Mouse (Mus musculus) cerebellum, adult (tissue): Measurements from ENCODE around the gene Fhad1.
A peak's percentile ranks its signal among the peaks of the same experiment; 100 is the strongest.

Experiments
- ATAC-seq: cut with Nextera tagmentation; 2 replicates; pipeline ENCODE4 v1.9.2; 2017; ENCODE audit warnings: mild to moderate bottlenecking, moderate library complexity, mixed read lengths; ENCODE audit not compliant: insufficient number of reproducible peaks, low FRiP score, low TSS enrichment

The Fhad1 gene

GRCm38 (mm10) chr4:141897838-141898237, 117.0 kb downstream of the Fhad1 start:
- no peak for ATAC-seq

- ATAC-seq = no peak
Measured at GRCm38 (mm10) chr4:141897225-141897624, 117.7 kb downstream of the Fhad1 start.

GRCm38 (mm10) chr4:141895772-141896171, 119.1 kb downstream of the Fhad1 start:
- ATAC-seq = no peak

GRCm38 (mm10) chr4:141893157-141893784, 121.6 kb downstream of the Fhad1 start:
- no peak for ATAC-seq

GRCm38 (mm10) chr4:141886385-141886968, 128.4 kb downstream of the Fhad1 start:
- ATAC-seq = no peak

GRCm38 (mm10) chr4:141885451-141885850, 129.4 kb downstream of the Fhad1 start:
- no peak for ATAC-seq

- no peak for ATAC-seq
Measured at GRCm38 (mm10) chr4:141882858-141883257, 132.0 kb downstream of the Fhad1 start.

- ATAC-seq = no peak
Measured at GRCm38 (mm10) chr4:141881950-141882349, 132.9 kb downstream of the Fhad1 start.

GRCm38 (mm10) chr4:141881289-141881914, 133.5 kb downstream of the Fhad1 start:
- no peak for ATAC-seq

- ATAC-seq = no peak
Measured at GRCm38 (mm10) chr4:141879875-141880274, 135.0 kb downstream of the Fhad1 start.

- ATAC-seq = no peak
Measured at GRCm38 (mm10) chr4:141879074-141879473, 135.8 kb downstream of the Fhad1 start.

- no peak for ATAC-seq
Measured at GRCm38 (mm10) chr4:141878621-141879020, 136.3 kb downstream of the Fhad1 start.

- no peak for ATAC-seq
Measured at GRCm38 (mm10) chr4:141875481-141876108, 139.3 kb downstream of the Fhad1 start.

GRCm38 (mm10) chr4:141874601-141875460, 140.1 kb downstream of the Fhad1 start, which contains the start of gene Efhd2:
Gene Efhd2 (minus strand): TSS chr4:141874920.
- peak; percentile 72 for ATAC-seq

- no peak for ATAC-seq
Measured at GRCm38 (mm10) chr4:141874111-141874600, 140.7 kb downstream of the Fhad1 start.

GRCm38 (mm10) chr4:141872977-141873376, 141.9 kb downstream of the Fhad1 start:
- no peak for ATAC-seq

GRCm38 (mm10) chr4:141871909-141872308, 143.0 kb downstream of the Fhad1 start:
- peak; percentile 60; the same call in 1 of the 2 replicates for ATAC-seq

GRCm38 (mm10) chr4:141871333-141871725, 143.6 kb downstream of the Fhad1 start:
- no peak for ATAC-seq

- ATAC-seq = no peak
Measured at GRCm38 (mm10) chr4:141870666-141871332, 144.1 kb downstream of the Fhad1 start.
